Mouse (Mus musculus): Measurements from ENCODE around the gene Eci3. TPM values are rescaled to one million over a fixed set of nuclear protein-coding genes. Genes with fewer than 3 reads are reported as not detected.
"Not testable (repeated sequence)": the region's sequence is repeated elsewhere in the genome, so short reads cannot be mapped to it uniquely, and the experiment has no call there.

The Eci3 gene
- polyA plus RNA-seq, 1 experiment, result not detected

DNA sequence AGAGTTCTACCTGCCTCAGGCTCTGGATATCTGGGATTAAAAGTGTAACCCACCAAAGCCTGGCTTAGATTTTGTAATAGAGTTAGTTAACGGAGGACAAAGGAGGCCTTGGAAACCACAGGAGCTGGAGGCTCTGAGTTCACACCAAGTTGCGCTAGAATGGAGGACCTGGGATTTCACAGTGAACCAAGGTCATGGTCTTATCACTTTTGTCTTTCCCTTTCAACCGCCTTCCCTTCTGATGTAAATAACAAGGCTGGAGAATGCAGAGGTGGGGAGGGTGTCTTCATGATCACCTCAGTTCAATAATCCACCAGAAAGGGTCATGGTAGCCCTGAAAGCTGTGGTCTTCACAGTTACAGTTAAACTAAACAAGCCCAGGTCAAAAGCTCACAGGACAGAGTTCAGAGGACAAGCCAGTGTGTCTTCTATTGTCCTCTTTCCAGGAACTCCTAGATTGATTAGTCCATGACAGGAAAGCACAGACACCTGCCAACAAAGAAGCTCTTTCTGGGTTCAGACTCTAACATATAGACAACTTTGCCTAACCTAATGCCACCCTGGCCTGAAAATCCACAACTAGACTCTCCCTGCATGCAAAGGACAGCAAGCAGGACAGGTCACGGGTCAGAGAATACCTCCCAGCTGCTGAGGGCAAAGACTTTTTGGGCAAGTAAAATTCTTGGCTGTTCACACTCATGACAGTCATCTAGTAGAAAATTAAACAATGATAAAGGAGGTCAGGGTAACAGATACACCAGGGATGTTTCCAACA lies 2.4 kb downstream of the Eci3 start:
- no peaks in the 10 kb centered on the region for H3K27me3 ChIP-seq (ENCODE audit: control insufficient read depth, insufficient read depth, low read length)
- TF ChIP-seq POLR2A (IDR thresholded peaks at IDR 0.05; ENCODE audit: control insufficient read depth, low read depth, low read length), result no peak
- no peak for TF ChIP-seq CTCF (IDR thresholded peaks at IDR 0.05; ENCODE audit: control insufficient read depth, insufficient read depth, insufficient replicate concordance, low read depth, low read length)
- no peaks in the 10 kb centered on the region for H3K36me3 ChIP-seq (ENCODE audit: control insufficient read depth, insufficient read depth, low read length)
- H3K4me3 ChIP-seq (ENCODE audit: control insufficient read depth, low read depth, low read length), result no peak overlapping the region
- H3K27ac ChIP-seq (ENCODE audit: control insufficient read depth, insufficient read depth, low read depth, low read length), result no peak overlapping the region
- H3K4me1 ChIP-seq (ENCODE audit: control insufficient read depth, insufficient read depth, low read length), result peaks cover 7% of the 10 kb centered on the region

DNA sequence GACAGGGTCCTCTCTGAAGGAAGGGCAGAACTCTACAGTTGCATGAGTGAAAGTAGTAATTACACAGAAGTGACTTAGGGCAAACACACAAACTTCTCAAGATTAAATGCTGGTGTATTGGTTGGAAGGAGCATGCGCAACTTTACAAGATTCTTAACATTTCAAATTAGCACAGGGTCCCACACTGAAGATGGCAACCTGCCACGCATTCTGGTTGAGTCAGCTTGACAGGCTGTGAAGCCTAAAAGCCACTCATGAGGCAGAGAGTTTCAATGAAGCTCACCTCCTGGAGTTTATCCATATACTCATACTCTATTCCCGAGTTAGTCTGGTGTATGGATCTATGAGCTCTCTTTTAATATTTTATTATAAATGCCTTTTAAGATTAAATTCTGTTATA lies 5.5 kb downstream of the Eci3 start:
- H3K4me3 ChIP-seq (ENCODE audit: control insufficient read depth, low read depth, low read length); H3K4me1 ChIP-seq (ENCODE audit: control insufficient read depth, insufficient read depth, low read length); H3K36me3 ChIP-seq (ENCODE audit: control insufficient read depth, insufficient read depth, low read length); H3K27ac ChIP-seq (ENCODE audit: control insufficient read depth, insufficient read depth, low read depth, low read length); H3K27me3 ChIP-seq (ENCODE audit: control insufficient read depth, insufficient read depth, low read length): not testable (repeated sequence)

DNA sequence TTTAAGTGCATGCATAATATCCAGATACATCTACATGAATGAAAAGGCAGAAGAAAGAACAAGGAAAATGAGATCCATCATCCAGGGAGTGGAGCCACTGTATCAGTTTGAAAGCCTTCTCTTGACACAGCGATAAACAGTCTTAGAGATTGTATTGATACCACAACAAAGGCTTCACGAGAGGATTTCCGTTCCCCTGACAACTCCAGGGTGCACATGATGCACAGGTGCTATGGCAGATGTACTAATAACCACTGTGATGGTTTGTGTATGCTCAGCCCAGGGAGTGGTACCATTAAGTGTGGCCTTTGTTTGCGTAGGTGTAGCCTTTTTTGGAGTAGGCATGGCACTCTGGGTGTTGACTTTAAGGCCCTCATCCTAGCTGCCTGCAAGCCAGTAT lies 6.7 kb downstream of the Eci3 start:
- TF ChIP-seq CTCF (IDR thresholded peaks at IDR 0.05; ENCODE audit: control insufficient read depth, insufficient read depth, insufficient replicate concordance, low read depth, low read length) (no peak), POLR2A (IDR thresholded peaks at IDR 0.05; ENCODE audit: control insufficient read depth, low read depth, low read length) (no peak)

DNA sequence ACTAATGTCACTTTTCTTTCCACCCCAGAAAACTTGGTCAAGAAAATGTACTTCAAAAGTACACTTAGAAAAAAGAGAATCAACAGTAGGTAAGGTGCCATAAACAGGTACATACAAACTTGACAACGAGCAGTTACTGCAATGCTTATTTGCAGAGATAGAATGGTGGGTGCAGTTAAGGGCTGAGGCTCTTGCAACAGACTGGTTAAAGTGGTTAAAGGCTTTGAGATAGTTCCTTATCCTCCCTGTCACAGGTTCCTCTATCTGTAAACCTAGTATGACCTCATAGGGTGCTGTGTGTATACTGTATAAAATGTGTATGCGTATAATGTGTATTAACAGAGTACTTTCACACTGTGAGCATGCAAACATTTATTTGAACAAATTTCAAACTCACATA lies 12.2 kb downstream of the Eci3 start:
- H3K27me3 ChIP-seq (ENCODE audit: control insufficient read depth, insufficient read depth, low read length); H3K4me1 ChIP-seq (ENCODE audit: control insufficient read depth, insufficient read depth, low read length); H3K36me3 ChIP-seq (ENCODE audit: control insufficient read depth, insufficient read depth, low read length); H3K27ac ChIP-seq (ENCODE audit: control insufficient read depth, insufficient read depth, low read depth, low read length); H3K4me3 ChIP-seq (ENCODE audit: control insufficient read depth, low read depth, low read length): not testable (repeated sequence)

More for the DNA sequence above, 6.7 kb downstream of the Eci3 start:
- Histone ChIP-seq H3K27ac (ENCODE audit: control insufficient read depth, insufficient read depth, low read depth, low read length) (no peak overlapping the region), H3K27me3 (ENCODE audit: control insufficient read depth, insufficient read depth, low read length) (no peaks in the 10 kb centered on the region), H3K4me3 (ENCODE audit: control insufficient read depth, low read depth, low read length) (no peak overlapping the region), H3K36me3 (ENCODE audit: control insufficient read depth, insufficient read depth, low read length) (no peaks in the 10 kb centered on the region), H3K4me1 (ENCODE audit: control insufficient read depth, insufficient read depth, low read length) (no peaks in the 10 kb centered on the region)

DNA sequence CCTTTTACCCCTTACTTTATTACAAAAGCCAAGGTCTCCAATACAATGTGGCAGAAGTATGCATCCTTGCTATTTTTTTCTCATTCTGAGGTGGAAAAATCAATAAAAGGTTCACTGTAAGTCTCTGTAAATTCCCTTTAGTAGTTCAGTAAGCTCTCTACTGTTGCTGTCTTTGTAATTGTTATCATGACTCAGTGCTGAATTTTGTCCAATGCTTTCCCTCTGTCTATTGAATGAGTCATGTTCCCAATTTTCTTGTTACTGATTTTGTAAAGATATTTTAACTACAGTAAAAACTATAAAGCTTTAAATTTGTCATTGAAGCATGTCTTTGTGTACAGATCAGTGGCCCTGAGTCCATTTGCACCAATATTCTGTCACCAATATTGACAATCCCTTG lies 21.2 kb downstream of the Eci3 start:
- no peak for TF ChIP-seq CTCF (IDR thresholded peaks at IDR 0.05; ENCODE audit: control insufficient read depth, insufficient read depth, insufficient replicate concordance, low read depth, low read length)
- TF ChIP-seq POLR2A (IDR thresholded peaks at IDR 0.05; ENCODE audit: control insufficient read depth, low read depth, low read length), result no peak
- Histone ChIP-seq H3K36me3 (ENCODE audit: control insufficient read depth, insufficient read depth, low read length) (no peaks in the 10 kb centered on the region), H3K4me3 (ENCODE audit: control insufficient read depth, low read depth, low read length) (no peak overlapping the region), H3K27ac (ENCODE audit: control insufficient read depth, insufficient read depth, low read depth, low read length) (no peak overlapping the region), H3K4me1 (ENCODE audit: control insufficient read depth, insufficient read depth, low read length) (no peaks in the 10 kb centered on the region), H3K27me3 (ENCODE audit: control insufficient read depth, insufficient read depth, low read length) (no peaks in the 10 kb centered on the region)

DNA sequence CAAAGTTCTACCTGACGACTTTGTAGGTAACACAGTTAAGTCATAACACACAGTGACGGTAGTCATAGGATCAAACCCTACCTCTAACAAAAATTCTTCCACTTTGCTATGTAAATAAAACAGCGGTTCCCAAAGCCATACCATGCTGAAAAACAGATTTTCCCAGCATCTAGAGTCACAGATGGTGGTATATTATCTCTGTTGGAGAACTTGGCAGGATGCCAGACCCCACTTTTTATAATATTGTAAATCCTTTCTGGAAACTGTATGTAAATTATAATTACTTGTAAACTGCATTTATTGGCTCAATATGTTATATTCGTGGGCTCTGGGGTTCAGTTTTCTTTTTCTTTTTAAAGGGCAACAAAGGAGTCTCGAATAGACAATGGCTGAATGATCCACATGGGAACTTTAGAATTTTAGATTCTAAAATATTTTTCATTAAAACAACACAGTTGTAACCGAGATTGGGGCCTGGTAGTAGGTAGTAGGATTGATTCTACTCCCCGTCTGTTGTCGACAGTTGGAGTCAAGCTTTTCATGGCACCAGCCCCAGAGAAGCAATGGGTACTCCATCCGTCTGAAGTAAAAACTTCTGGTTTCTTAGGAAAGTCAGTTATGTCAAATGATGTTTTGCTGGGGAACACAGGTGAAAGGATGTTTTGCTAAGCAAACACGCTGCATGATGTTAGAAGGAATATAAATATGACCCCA lies 28.5 kb downstream of the Eci3 start:
- H3K36me3 ChIP-seq (ENCODE audit: control insufficient read depth, insufficient read depth, low read length), result no peaks in the 10 kb centered on the region
- no peaks in the 10 kb centered on the region for H3K4me1 ChIP-seq (ENCODE audit: control insufficient read depth, insufficient read depth, low read length)
- no peaks in the 10 kb centered on the region for H3K27me3 ChIP-seq (ENCODE audit: control insufficient read depth, insufficient read depth, low read length)
- no peak overlapping the region for H3K27ac ChIP-seq (ENCODE audit: control insufficient read depth, insufficient read depth, low read depth, low read length)
- TF ChIP-seq CTCF (IDR thresholded peaks at IDR 0.05; ENCODE audit: control insufficient read depth, insufficient read depth, insufficient replicate concordance, low read depth, low read length) (no peak), POLR2A (IDR thresholded peaks at IDR 0.05; ENCODE audit: control insufficient read depth, low read depth, low read length) (no peak)
- H3K4me3 ChIP-seq (ENCODE audit: control insufficient read depth, low read depth, low read length), result no peak overlapping the region

DNA sequence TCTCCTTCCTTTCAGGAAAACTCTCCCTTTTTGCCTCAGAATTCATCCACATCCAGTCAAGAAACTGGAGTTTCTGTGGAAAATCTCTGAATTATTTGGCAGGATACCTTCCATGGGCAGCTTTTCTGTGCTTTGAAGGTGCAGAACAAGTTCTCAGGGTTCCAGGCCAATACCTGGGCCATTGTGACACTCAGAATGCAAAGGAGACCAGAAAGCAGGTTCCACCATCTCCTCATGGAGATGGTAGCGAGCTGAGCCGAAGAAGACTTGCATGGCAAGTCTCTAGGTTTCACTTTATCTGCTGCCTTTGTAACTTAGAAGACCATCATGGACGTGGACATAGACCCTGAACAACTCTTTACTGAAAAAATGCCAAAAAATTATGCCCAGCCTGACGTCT lies 39.4 kb downstream of the Eci3 start, which contains the start of the genes Fam217a and 4933417A18Rik:
Gene Fam217a, minus strand, starts transcription at position 101 of the 400 bp plus-strand sequence.
Gene 4933417A18Rik, plus strand, starts transcription at position 200 of the 400 bp plus-strand sequence.
- no peak for TF ChIP-seq CTCF (IDR thresholded peaks at IDR 0.05; ENCODE audit: control insufficient read depth, insufficient read depth, insufficient replicate concordance, low read depth, low read length)
- TF ChIP-seq POLR2A (IDR thresholded peaks at IDR 0.05; ENCODE audit: control insufficient read depth, low read depth, low read length), result peak; percentile 28; the same call in 1 of the 2 replicates
- no peak within 1 kb of the TSS for H3K27ac ChIP-seq (ENCODE audit: control insufficient read depth, insufficient read depth, low read depth, low read length)

More for the DNA sequence above, 39.4 kb downstream of the Eci3 start, which contains the start of the genes Fam217a and 4933417A18Rik:
- peak within 1 kb of the TSS; percentile 53 for H3K4me3 ChIP-seq (ENCODE audit: control insufficient read depth, low read depth, low read length)
- H3K36me3 ChIP-seq (ENCODE audit: control insufficient read depth, insufficient read depth, low read length), result no peaks in the 10 kb centered on the region
- H3K4me1 ChIP-seq (ENCODE audit: control insufficient read depth, insufficient read depth, low read length), result no peaks in the 10 kb centered on the region
- no peaks in the 10 kb centered on the region for H3K27me3 ChIP-seq (ENCODE audit: control insufficient read depth, insufficient read depth, low read length)

All from testis, adult 2 months (tissue).